Mouse (Mus musculus) cerebellum, adult 11-12 months (tissue): ENCODE results near the gene Sgce.

ENCODE experiments used
- DNase-seq: peaks from one replicate; pipeline ENCODE4 v3.0.0; 2022

Gene Sgce

DNA sequence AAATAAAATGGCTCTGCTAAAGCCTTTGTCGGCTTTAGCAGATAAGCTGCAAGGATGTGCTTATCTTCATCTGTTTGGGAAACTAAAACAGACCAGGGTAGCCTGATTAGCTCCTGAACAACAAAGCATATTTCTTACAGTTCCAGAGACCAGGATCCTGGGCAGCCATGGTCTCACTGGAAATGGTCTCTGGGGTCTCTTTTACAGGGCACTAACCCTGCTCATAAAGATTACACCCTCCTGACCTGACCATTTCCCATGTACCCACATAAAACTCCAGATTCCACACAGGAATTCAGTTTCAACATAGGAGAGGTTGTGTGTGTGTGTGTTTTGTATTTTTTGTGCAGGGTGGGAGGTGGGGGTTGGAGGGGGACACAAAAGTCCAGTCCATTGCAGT, 112.2 kb downstream of the Sgce start:
- no peak for DNase-seq

DNA sequence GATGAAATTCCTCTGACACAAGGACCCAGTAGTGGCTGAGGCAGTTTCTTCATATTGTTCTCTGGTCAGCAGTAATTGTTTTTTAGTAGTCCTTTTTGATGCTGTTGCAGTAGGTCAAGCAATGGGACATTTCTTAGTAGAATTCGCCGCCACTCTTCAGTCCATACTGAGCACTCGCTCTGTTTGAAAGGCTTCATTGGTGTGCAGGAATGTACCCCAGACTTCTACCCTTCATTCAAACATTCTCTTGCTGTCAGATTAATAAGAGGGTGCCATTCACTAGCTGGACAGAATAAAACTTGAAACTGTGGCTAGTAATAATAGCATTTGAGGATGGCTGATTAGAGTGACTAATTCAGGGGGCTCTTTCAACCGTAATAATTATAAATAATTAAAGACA, 113.8 kb downstream of the Sgce start:
- DNase-seq, result no peak

GRCm38 (mm10) chr6:4631464-4631863, 115.5 kb downstream of the Sgce start:
- no peak for DNase-seq
